Mouse (Mus musculus): ENCODE measurements around the gene Vps37d. TPM values are rescaled to one million over a fixed set of nuclear protein-coding genes. Genes with fewer than 3 reads are reported as not detected.

Vps37d gene
- 2.3 and 2.5 TPM in 2 replicates for polyA plus RNA-seq (2015; fragmentation: Nextera tagmentation; extraction: Ambion mirVana)

DNA sequence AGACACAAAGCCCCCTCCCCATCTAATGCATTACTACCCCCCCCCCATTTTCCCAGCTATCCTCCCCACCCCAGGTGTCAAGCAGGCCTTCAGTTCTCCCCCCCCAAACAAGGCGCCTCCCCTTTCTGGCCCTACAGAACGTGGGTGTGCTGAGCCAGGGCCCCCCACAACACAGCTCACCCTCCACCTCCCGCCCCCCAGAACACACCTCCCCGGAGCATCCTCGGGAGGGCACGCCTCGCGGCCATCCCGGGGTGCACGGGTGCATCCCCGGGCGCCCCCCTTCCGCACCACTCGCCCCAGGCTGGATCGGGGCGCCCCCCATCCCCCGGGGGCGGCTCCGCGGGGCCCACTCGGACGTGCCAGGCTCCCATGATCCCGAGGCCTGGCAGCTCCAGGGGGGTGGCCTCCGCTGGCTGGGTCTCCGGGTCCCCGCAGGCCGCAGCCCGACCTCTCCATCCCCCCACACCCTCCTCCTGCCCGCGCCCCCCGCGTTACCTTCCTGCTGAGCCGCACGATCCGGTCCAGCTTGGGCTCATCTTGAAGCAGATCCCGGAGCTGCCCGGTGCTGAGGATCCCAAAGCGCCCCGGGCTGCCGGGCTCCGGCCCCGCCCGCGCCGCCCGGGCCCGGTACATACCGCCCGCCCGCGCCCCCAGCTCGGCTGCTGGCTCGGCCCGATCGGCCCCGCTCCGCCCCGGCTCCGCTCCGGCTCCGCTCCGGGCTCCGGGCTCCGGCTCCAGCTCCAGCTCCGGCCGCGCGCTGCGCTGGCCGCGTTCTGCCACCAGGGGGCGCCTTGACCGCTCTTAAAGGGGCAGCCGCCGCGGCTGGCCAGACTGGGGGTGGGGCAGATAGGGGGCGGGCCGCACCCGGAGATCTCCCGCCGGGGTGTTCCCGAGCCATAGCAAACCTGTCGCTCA is at the start of gene Vps37d:
Gene Vps37d (minus strand): TSS at position 703 of the 918 bp plus-strand sequence.

DNA sequence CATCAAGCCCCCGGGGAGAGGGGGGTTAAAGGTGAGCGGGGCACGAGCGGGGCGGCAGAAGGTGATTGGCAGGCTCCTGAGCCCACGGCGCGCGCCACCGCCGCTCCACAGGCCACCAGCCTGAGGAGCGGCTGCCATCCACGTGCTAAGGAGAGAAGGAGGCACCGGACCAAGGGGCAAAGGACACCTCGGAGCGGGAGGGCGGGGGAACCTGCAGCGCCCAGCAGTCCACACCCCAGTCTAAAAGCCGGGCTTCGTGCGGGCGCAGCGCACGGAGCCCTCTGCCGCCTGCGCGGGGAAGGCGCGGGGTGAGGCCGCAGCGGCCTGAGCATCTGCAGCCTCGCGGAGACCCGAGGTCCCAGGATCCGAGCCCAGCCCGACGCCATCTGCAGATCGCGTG is 11.6 kb upstream of the Vps37d start, which contains the start of gene Mlxipl:
Gene Mlxipl (plus strand): TSS at position 238 of the 400 bp plus-strand sequence.

DNA sequence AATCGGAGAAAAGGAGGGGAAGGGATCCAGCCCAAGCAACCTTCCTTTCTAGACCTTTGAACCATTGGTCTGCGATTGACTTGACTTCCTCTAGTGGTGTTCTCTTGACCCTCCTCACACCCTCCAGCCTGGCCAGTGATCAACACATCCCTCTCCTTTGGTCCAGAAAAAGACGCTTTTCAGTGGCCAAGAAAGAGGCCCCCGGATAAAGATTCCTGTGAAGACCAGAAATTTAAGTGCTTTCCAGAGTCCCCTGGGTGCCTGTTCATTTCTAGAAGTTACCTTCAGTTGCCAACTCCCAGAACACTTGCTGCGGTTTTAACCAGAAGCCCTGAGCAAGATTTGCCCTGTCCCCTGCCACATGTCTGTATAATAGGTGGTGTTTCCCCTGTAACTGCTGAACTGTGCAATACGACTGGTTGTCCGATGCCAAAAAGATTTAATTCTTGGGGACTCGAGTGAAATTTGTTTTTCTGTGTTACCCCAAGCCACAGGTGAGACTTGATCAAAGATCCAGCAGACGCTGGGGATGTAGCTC is 13.1 kb downstream of the Vps37d start, which contains the start of gene Bud23:
Gene Bud23 (minus strand): TSS at position 51 of the 538 bp plus-strand sequence.

DNA sequence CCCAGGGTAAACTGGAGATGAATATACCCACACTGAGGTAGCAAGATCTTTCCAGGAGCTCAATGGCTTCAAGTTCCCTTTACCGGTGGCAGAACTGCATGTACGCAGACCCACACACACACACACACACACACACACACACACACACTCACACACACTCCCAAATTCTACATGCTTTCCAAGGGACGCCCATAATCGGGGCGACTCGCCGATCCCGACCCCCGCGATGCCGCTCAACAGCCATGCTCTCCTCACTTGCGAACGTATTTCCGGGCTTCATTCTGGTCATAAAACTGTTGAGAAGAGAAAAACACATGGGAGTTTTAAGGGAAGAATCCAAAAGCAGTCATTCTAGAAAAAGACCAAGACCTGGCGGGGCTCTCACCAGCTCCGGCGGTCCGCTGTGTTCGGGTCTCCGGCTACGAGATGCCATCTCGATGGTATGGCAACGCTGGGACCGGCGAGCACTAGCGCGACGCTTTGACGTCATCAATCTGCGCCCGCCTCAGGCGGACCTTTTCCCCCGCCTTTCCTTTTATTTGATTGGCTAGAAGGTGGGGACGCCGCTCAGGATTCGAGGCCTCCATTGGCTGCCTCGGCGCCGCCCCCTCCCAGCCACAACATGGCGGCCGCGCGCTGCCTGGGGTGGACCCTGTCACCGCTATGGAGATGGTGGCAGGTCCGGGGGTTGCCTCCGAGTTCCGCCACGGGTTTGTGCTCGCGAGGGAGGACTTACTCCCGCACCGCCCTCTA is 14.3 kb downstream of the Vps37d start, which contains the start of gene Dnajc30:
Gene Dnajc30 (plus strand): TSS at position 574 of the 753 bp plus-strand sequence.

DNA sequence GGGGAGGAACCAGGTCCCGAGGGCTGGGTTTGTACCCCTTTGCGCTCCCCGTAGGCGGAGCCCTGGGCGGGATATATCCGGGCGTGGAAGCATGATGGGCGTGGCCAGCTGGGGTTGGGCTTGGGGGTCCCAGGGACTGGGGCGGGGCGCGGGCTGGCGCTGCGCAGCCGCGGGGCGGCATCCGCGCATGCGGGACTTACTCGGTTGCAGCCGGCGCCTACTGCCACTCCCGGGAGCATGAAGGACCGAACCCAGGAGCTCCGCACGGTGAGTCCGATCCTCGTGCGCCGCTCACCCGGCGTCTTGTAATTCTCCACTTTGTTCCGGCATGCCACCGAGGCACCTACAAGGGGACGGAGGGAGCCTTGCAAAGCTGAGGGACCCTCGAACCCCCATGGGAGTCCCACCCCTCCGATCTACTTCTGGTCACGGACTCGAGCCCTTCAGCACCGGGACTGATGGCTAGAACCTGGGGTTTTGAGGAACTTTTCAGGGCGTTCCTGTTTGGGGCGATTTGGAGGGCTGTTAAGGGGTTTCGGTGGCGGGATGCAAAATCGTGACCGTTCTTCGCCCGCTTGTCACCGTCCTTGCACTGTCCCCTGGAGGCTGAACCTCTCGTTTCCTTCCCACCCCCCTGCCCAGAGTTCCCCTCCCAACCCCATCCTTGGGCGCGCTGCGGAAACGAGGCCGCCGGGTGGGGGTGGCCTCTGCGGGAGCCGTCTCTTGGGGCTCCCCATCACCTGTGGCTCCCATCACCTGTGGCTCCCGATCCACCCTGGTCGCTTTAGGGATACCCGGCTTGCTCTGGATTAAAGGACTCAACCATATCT is 54.5 kb downstream of the Vps37d start, which contains the start of gene Stx1a:
Gene Stx1a (plus strand): TSS at position 139 of the 830 bp plus-strand sequence.

Other genes starting within 250 kb of the Vps37d start
- gene Tmem270, start 171.5 kb downstream of the Vps37d start, polyA plus RNA-seq (2015; fragmentation: Nextera tagmentation; extraction: Ambion mirVana) = not detected in 2 replicates
- 0.12 and 0.40 TPM in 2 replicates for gene Cldn13, start 162.7 kb downstream of the Vps37d start, polyA plus RNA-seq (2015; fragmentation: Nextera tagmentation; extraction: Ambion mirVana)
- gene Mettl27, start 145.9 kb downstream of the Vps37d start, polyA plus RNA-seq (2015; fragmentation: Nextera tagmentation; extraction: Ambion mirVana) = 30.7 and 39.8 TPM in 2 replicates
- gene Cldn4, start 131.3 kb downstream of the Vps37d start, polyA plus RNA-seq (2015; fragmentation: Nextera tagmentation; extraction: Ambion mirVana) = 118 and 122 TPM in 2 replicates
- gene Cldn3, start 92.1 kb downstream of the Vps37d start, polyA plus RNA-seq (2015; fragmentation: Nextera tagmentation; extraction: Ambion mirVana) = 2.2 and 2.6 TPM in 2 replicates
- 40.6 and 47.1 TPM in 2 replicates for gene Abhd11, start 69.1 kb downstream of the Vps37d start, polyA plus RNA-seq (2015; fragmentation: Nextera tagmentation; extraction: Ambion mirVana)
- 4.9 and 5.1 TPM in 2 replicates for gene Stx1a, start 54.8 kb downstream of the Vps37d start, polyA plus RNA-seq (2015; fragmentation: Nextera tagmentation; extraction: Ambion mirVana)
- 24.4 and 27.1 TPM in 2 replicates for gene Dnajc30, start 14.1 kb downstream of the Vps37d start, polyA plus RNA-seq (2015; fragmentation: Nextera tagmentation; extraction: Ambion mirVana)
- gene Bud23, start 13.3 kb downstream of the Vps37d start, polyA plus RNA-seq (2015; fragmentation: Nextera tagmentation; extraction: Ambion mirVana) = 50.1 and 52.7 TPM in 2 replicates
- gene Mlxipl, start 11.6 kb upstream of the Vps37d start, polyA plus RNA-seq (2015; fragmentation: Nextera tagmentation; extraction: Ambion mirVana) = 0.31 and 2.9 TPM in 2 replicates
- gene Tbl2, start 71.4 kb upstream of the Vps37d start, polyA plus RNA-seq (2015; fragmentation: Nextera tagmentation; extraction: Ambion mirVana) = 12.4 and 13.0 TPM in 2 replicates
- gene Bcl7b, start 90.0 kb upstream of the Vps37d start, polyA plus RNA-seq (2015; fragmentation: Nextera tagmentation; extraction: Ambion mirVana) = 64.3 and 64.5 TPM in 2 replicates
- 12.0 and 13.2 TPM in 2 replicates for gene Baz1b, start 109.0 kb upstream of the Vps37d start, polyA plus RNA-seq (2015; fragmentation: Nextera tagmentation; extraction: Ambion mirVana)
- gene Fzd9, start 173.0 kb upstream of the Vps37d start, polyA plus RNA-seq (2015; fragmentation: Nextera tagmentation; extraction: Ambion mirVana) = 0.29 and 0.36 TPM in 2 replicates

Data from urinary bladder, postnatal 0 days (tissue).